Mouse (Mus musculus) myocyte (in vitro differentiated cells): ENCODE data around the gene Pced1b. TPM values are rescaled to one million over a fixed set of nuclear protein-coding genes. Genes with fewer than 3 reads are reported as not detected.

Experiments
- H3K27me3 ChIP-seq: one replicate; pipeline ENCODE4 v1.6.1; 2011; ENCODE audit not compliant: control insufficient read depth, insufficient read depth, insufficient read length
- H3K36me3 ChIP-seq: one replicate; pipeline ENCODE4 v1.6.1; 2011; ENCODE audit not compliant: control insufficient read depth, insufficient read depth
- H3K4me2 ChIP-seq: one replicate; pipeline ENCODE4 v1.6.1; 2011; ENCODE audit warnings: low read depth, control low read depth
- H3K4me3 ChIP-seq: one replicate; pipeline ENCODE4 v1.5.1; 2011; ENCODE audit warnings: mild to moderate bottlenecking, control low read depth, moderate library complexity
- H3K79me2 ChIP-seq: one replicate; pipeline ENCODE4 v1.6.1; 2011; ENCODE audit not compliant: control insufficient read depth, insufficient read depth
- H3ac ChIP-seq: one replicate; pipeline ENCODE4 v1.6.1; 2011; ENCODE audit not compliant: control insufficient read depth, insufficient read length
- CEBPB ChIP-seq: IDR thresholded peaks from 2 replicates; pipeline ENCODE4 v1.6.1; 2011; ENCODE audit warnings: mild to moderate bottlenecking, moderate library complexity; ENCODE audit not compliant: poor library complexity, insufficient read depth, severe bottlenecking
- E2F4 ChIP-seq: IDR thresholded peaks from one replicate; pipeline ENCODE4 v1.6.1; 2011; ENCODE audit warnings: mild to moderate bottlenecking, control low read depth, moderate library complexity; ENCODE audit not compliant: insufficient read depth
- MAX ChIP-seq: IDR thresholded peaks from one replicate; pipeline ENCODE4 v1.6.1; 2011; ENCODE audit warnings: low read depth, mild to moderate bottlenecking, control low read depth
- MYOD1 ChIP-seq, 3 experiments: IDR thresholded peaks; one replicate each; pipeline ENCODE4 v1.6.1; 2011; ENCODE audit warnings: control low read depth in 2 of 3, low read depth in 2 of 3, mild to moderate bottlenecking in 2 of 3, moderate library complexity in 1 of 3; ENCODE audit not compliant: insufficient read length in 2 of 3, control insufficient read depth in 1 of 3
- MYOG ChIP-seq, 3 experiments: IDR thresholded peaks; one replicate each; pipeline ENCODE4 v1.6.1; 2011; ENCODE audit warnings: control low read depth in 2 of 3, low read depth in 2 of 3, mild to moderate bottlenecking in 2 of 3; ENCODE audit not compliant: insufficient read length in 2 of 3, control insufficient read depth in 1 of 3, insufficient read depth in 1 of 3
- POLR2A ChIP-seq: IDR thresholded peaks from one replicate; pipeline ENCODE4 v1.6.1; 2011; ENCODE audit warnings: low read depth, mild to moderate bottlenecking, control low read depth, moderate library complexity; ENCODE audit not compliant: insufficient read length
- POLR2AphosphoS2 ChIP-seq: IDR thresholded peaks from one replicate; pipeline ENCODE4 v1.6.1; 2011; ENCODE audit warnings: low read depth, control low read depth; ENCODE audit not compliant: insufficient read length
- REST ChIP-seq: IDR thresholded peaks from one replicate; pipeline ENCODE4 v1.6.1; 2011; ENCODE audit warnings: mild to moderate bottlenecking, control low read depth, moderate library complexity; ENCODE audit not compliant: insufficient read depth, insufficient read length
- SRF ChIP-seq: IDR thresholded peaks from one replicate; pipeline ENCODE4 v1.6.1; 2011; ENCODE audit warnings: low read depth; ENCODE audit not compliant: control insufficient read depth, insufficient read length
- TCF12 ChIP-seq: IDR thresholded peaks from one replicate; pipeline ENCODE4 v1.6.1; 2011; ENCODE audit warnings: mild to moderate bottlenecking, control low read depth; ENCODE audit not compliant: poor library complexity, insufficient read depth, severe bottlenecking
- TCF3 ChIP-seq: IDR thresholded peaks from one replicate; pipeline ENCODE4 v1.6.1; 2011; ENCODE audit warnings: low read depth, control low read depth; ENCODE audit not compliant: insufficient read length
- USF1 ChIP-seq: IDR thresholded peaks from one replicate; pipeline ENCODE4 v1.6.1; 2011; ENCODE audit warnings: low read depth, mild to moderate bottlenecking, control low read depth, moderate library complexity
- polyA plus RNA-seq: library from polyadenylated mRNA; unstranded; fragments of >200 nt; fragmentation: generic; extraction: Trizol; gene quantifications from one replicate; pipeline ENCODE4 v1.2.1, GENCODE M21; 2012; ENCODE audit warnings: missing spikeins

Pced1b gene
- polyA plus RNA-seq, 1 experiment: 0.68 TPM

GRCm38 (mm10) chr15:97429201-97429900 lies 182.4 kb downstream of the Pced1b start:
- no peaks in the 10 kb centered on the region for H3K27me3 ChIP-seq
- H3K4me3 ChIP-seq: no peak overlapping the region
- H3ac ChIP-seq: no peak overlapping the region
- no peaks in the 10 kb centered on the region for H3K36me3 ChIP-seq
- H3K79me2 ChIP-seq: no peaks in the 10 kb centered on the region
- no peak overlapping the region for H3K4me2 ChIP-seq
- TF ChIP-seq USF1 (no peak), TCF3 (no peak), POLR2AphosphoS2 (no peak), MAX (no peak), E2F4 (no peak), POLR2A (no peak), CEBPB (no peak), SRF (no peak), MYOD1 (IDR thresholded peaks at IDR 0.05; ENCODE audit: control insufficient read depth in 1 of 3, insufficient read length in 2 of 3, low read depth in 2 of 3) (no peak), TCF12 (no peak), MYOG (IDR thresholded peaks at IDR 0.05; ENCODE audit: control insufficient read depth in 1 of 3, insufficient read depth in 1 of 3, insufficient read length in 2 of 3, low read depth in 2 of 3) (no peak), REST (no peak)

DNA sequence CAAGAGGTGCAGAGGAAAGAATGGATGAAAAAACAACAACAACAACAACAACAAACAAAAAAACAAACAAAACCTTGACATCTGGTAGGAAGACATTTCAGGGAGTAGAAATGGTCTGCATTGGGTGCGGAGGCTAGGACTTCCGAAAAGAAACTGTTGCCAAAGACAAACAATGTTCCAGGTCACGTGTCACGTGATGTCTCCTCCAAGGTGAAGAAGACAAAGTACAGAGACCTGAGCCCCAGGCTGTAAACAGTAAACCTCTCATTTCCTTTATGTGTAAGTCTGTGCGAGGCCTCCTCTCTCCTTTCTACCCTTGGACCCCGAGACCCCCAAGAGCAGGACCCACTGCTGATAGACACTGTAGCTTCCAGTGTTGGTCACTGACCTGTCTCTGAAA lies 184.6 kb downstream of the Pced1b start:
- Histone ChIP-seq H3K4me3 (no peak overlapping the region), H3ac (no peak overlapping the region), H3K27me3 (no peaks in the 10 kb centered on the region), H3K4me2 (no peak overlapping the region), H3K79me2 (no peaks in the 10 kb centered on the region), H3K36me3 (no peaks in the 10 kb centered on the region)
- peak; percentile 24 for TF ChIP-seq USF1
- TF ChIP-seq REST: no peak

GRCm38 (mm10) chr15:97432221-97432620 lies 185.3 kb downstream of the Pced1b start:
- H3K4me2 ChIP-seq: no peak overlapping the region
- no peaks in the 10 kb centered on the region for H3K79me2 ChIP-seq
- TF ChIP-seq MAX: no peak
- no peak for TF ChIP-seq E2F4
- TF ChIP-seq REST: no peak
- TF ChIP-seq MYOD1 (IDR thresholded peaks at IDR 0.05; ENCODE audit: control insufficient read depth in 1 of 3, insufficient read length in 2 of 3, low read depth in 2 of 3): no peak
- TF ChIP-seq POLR2A: no peak

More at GRCm38 (mm10) chr15:97432221-97432620, 185.3 kb downstream of the Pced1b start:
- H3K36me3 ChIP-seq: no peaks in the 10 kb centered on the region
- H3ac ChIP-seq: no peak overlapping the region
- H3K4me3 ChIP-seq: no peak overlapping the region
- H3K27me3 ChIP-seq: no peaks in the 10 kb centered on the region

Other genes starting within 250 kb of the Pced1b start
- gene Slc38a4, start 191.2 kb upstream of the Pced1b start, polyA plus RNA-seq: 0.04 TPM
- 0.19 TPM for gene Amigo2, start 180 bp downstream of the Pced1b start, polyA plus RNA-seq